Mouse (Mus musculus): ENCODE measurements around the gene Iglon5. TPM values are rescaled to one million over a fixed set of nuclear protein-coding genes. Genes with fewer than 3 reads are reported as not detected.

Iglon5 gene
- polyA plus RNA-seq, 1 experiment from 2014 or later: 7.7 TPM

GRCm38 (mm10) chr7:43453599-43454355, 36.1 kb downstream of the Iglon5 start:
- Histone ChIP-seq H3K4me1 (ENCODE audit: control insufficient read depth, insufficient read depth, low read length) (no peaks in the 10 kb centered on the region), H3K9ac (ENCODE audit: low read depth, low read length) (no peak overlapping the region), H3K4me2 (ENCODE audit: low read length) (no peak overlapping the region), H3K27ac (ENCODE audit: low read length) (no peak overlapping the region), H3K9me3 (replicated peaks; ENCODE audit: control insufficient read depth, low read length, poor library complexity, severe bottlenecking) (no peaks in the 10 kb centered on the region), H3K4me3 (ENCODE audit: low read depth, low read length) (no peak overlapping the region), H3K27me3 (ENCODE audit: control insufficient read depth, insufficient read depth, low read depth, low read length) (no peaks in the 10 kb centered on the region), H3K36me3 (ENCODE audit: control insufficient read depth, insufficient read depth, low read length) (peaks cover 18% of the 10 kb centered on the region)
- WGBS: 90% methylated on average over 14 of the region's 14 CpGs
- ATAC-seq: no peak

GRCm38 (mm10) chr7:43452609-43453008, 37.3 kb downstream of the Iglon5 start:
- no peaks in the 10 kb centered on the region for H3K9me3 ChIP-seq (replicated peaks; ENCODE audit: control insufficient read depth, low read length, poor library complexity, severe bottlenecking)
- H3K27ac ChIP-seq (ENCODE audit: low read length): no peak overlapping the region
- H3K4me3 ChIP-seq (ENCODE audit: low read depth, low read length): no peak overlapping the region
- H3K27me3 ChIP-seq (ENCODE audit: control insufficient read depth, insufficient read depth, low read depth, low read length): no peaks in the 10 kb centered on the region
- peaks cover 18% of the 10 kb centered on the region for H3K36me3 ChIP-seq (ENCODE audit: control insufficient read depth, insufficient read depth, low read length)
- 54% methylated on average over 4 of the region's 4 CpGs for WGBS
- H3K4me1 ChIP-seq (ENCODE audit: control insufficient read depth, insufficient read depth, low read length): no peaks in the 10 kb centered on the region
- no peak for ATAC-seq
- H3K9ac ChIP-seq (ENCODE audit: low read depth, low read length): no peak overlapping the region
- H3K4me2 ChIP-seq (ENCODE audit: low read length): no peak overlapping the region

- Histone ChIP-seq H3K36me3 (ENCODE audit: control insufficient read depth, insufficient read depth, low read length) (peaks cover 14% of the 10 kb centered on the region), H3K4me1 (ENCODE audit: control insufficient read depth, insufficient read depth, low read length) (no peaks in the 10 kb centered on the region), H3K9ac (ENCODE audit: low read depth, low read length) (no peak overlapping the region), H3K27ac (ENCODE audit: low read length) (no peak overlapping the region), H3K4me2 (ENCODE audit: low read length) (no peak overlapping the region), H3K9me3 (replicated peaks; ENCODE audit: control insufficient read depth, low read length, poor library complexity, severe bottlenecking) (no peaks in the 10 kb centered on the region), H3K4me3 (ENCODE audit: low read depth, low read length) (no peak overlapping the region), H3K27me3 (ENCODE audit: control insufficient read depth, insufficient read depth, low read depth, low read length) (no peaks in the 10 kb centered on the region)
- WGBS: 95% methylated on average over 11 of the region's 11 CpGs
- no peak for ATAC-seq
Observed at GRCm38 (mm10) chr7:43451726-43452125, 38.1 kb downstream of the Iglon5 start.

- no peak for ATAC-seq
- Histone ChIP-seq H3K9me3 (replicated peaks; ENCODE audit: control insufficient read depth, low read length, poor library complexity, severe bottlenecking) (no peaks in the 10 kb centered on the region), H3K9ac (ENCODE audit: low read depth, low read length) (no peak overlapping the region), H3K36me3 (ENCODE audit: control insufficient read depth, insufficient read depth, low read length) (peaks cover 9% of the 10 kb centered on the region; the same call in 1 of the 2 replicates), H3K4me1 (ENCODE audit: control insufficient read depth, insufficient read depth, low read length) (peaks cover 5% of the 10 kb centered on the region), H3K4me3 (ENCODE audit: low read depth, low read length) (no peak overlapping the region), H3K27ac (ENCODE audit: low read length) (no peak overlapping the region), H3K27me3 (ENCODE audit: control insufficient read depth, insufficient read depth, low read depth, low read length) (no peaks in the 10 kb centered on the region), H3K4me2 (ENCODE audit: low read length) (no peak overlapping the region)
- 100% methylated on average over 2 of the region's 2 CpGs for WGBS
Observed at GRCm38 (mm10) chr7:43449811-43450210, 40.1 kb downstream of the Iglon5 start.

GRCm38 (mm10) chr7:43448246-43448645, 41.6 kb downstream of the Iglon5 start:
- no peaks in the 10 kb centered on the region for H3K27me3 ChIP-seq (ENCODE audit: control insufficient read depth, insufficient read depth, low read depth, low read length)
- H3K4me2 ChIP-seq (ENCODE audit: low read length): no peak overlapping the region
- WGBS: 88% methylated on average over 2 of the region's 3 CpGs
- ATAC-seq: no peak
- no peaks in the 10 kb centered on the region for H3K9me3 ChIP-seq (replicated peaks; ENCODE audit: control insufficient read depth, low read length, poor library complexity, severe bottlenecking)
- no peak overlapping the region for H3K9ac ChIP-seq (ENCODE audit: low read depth, low read length)
- H3K4me3 ChIP-seq (ENCODE audit: low read depth, low read length): no peak overlapping the region
- peaks cover 11% of the 10 kb centered on the region for H3K4me1 ChIP-seq (ENCODE audit: control insufficient read depth, insufficient read depth, low read length)
- no peaks in the 10 kb centered on the region for H3K36me3 ChIP-seq (ENCODE audit: control insufficient read depth, insufficient read depth, low read length)
- no peak overlapping the region for H3K27ac ChIP-seq (ENCODE audit: low read length)

GRCm38 (mm10) chr7:43447801-43448200, 42.1 kb downstream of the Iglon5 start:
- no peak for ATAC-seq
- no peaks in the 10 kb centered on the region for H3K27me3 ChIP-seq (ENCODE audit: control insufficient read depth, insufficient read depth, low read depth, low read length)
- WGBS: 96% methylated on average over 4 of the region's 4 CpGs
- peaks cover 12% of the 10 kb centered on the region for H3K4me1 ChIP-seq (ENCODE audit: control insufficient read depth, insufficient read depth, low read length)
- H3K4me2 ChIP-seq (ENCODE audit: low read length): no peak overlapping the region
- no peaks in the 10 kb centered on the region for H3K36me3 ChIP-seq (ENCODE audit: control insufficient read depth, insufficient read depth, low read length)
- no peak overlapping the region for H3K9ac ChIP-seq (ENCODE audit: low read depth, low read length)
- no peaks in the 10 kb centered on the region for H3K9me3 ChIP-seq (replicated peaks; ENCODE audit: control insufficient read depth, low read length, poor library complexity, severe bottlenecking)
- H3K27ac ChIP-seq (ENCODE audit: low read length): no peak overlapping the region
- H3K4me3 ChIP-seq (ENCODE audit: low read depth, low read length): no peak overlapping the region

- peak within 1 kb of the TSS; percentile 45 for H3K4me3 ChIP-seq (ENCODE audit: low read depth, low read length)
- no peaks in the 10 kb centered on the region for H3K27me3 ChIP-seq (ENCODE audit: control insufficient read depth, insufficient read depth, low read depth, low read length)
- H3K9ac ChIP-seq (ENCODE audit: low read depth, low read length): peak within 1 kb of the TSS; percentile 75
- H3K27ac ChIP-seq (ENCODE audit: low read length): peak within 1 kb of the TSS; percentile 90
- under 1% methylated on average over 27 of the region's 27 CpGs for WGBS
- no peaks in the 10 kb centered on the region for H3K36me3 ChIP-seq (ENCODE audit: control insufficient read depth, insufficient read depth, low read length)
- H3K4me2 ChIP-seq (ENCODE audit: low read length): peak within 1 kb of the TSS; percentile 73
- H3K4me1 ChIP-seq (ENCODE audit: control insufficient read depth, insufficient read depth, low read length): peaks cover 16% of the 10 kb centered on the region
- no peaks in the 10 kb centered on the region for H3K9me3 ChIP-seq (replicated peaks; ENCODE audit: control insufficient read depth, low read length, poor library complexity, severe bottlenecking)
- peak; percentile 98 for ATAC-seq
Observed at GRCm38 (mm10) chr7:43443917-43444293, 46.0 kb downstream of the Iglon5 start, which contains the start of the genes Etfb and Gm45233. Gene Etfb (plus strand): TSS chr7:43444083. Gene Gm45233 (plus strand): TSS chr7:43444128.

- Histone ChIP-seq H3K27me3 (ENCODE audit: control insufficient read depth, insufficient read depth, low read depth, low read length) (no peaks in the 10 kb centered on the region), H3K27ac (ENCODE audit: low read length) (peak overlapping the region; percentile 90), H3K9ac (ENCODE audit: low read depth, low read length) (peak overlapping the region; percentile 75), H3K4me1 (ENCODE audit: control insufficient read depth, insufficient read depth, low read length) (peaks cover 16% of the 10 kb centered on the region), H3K9me3 (replicated peaks; ENCODE audit: control insufficient read depth, low read length, poor library complexity, severe bottlenecking) (no peaks in the 10 kb centered on the region), H3K4me3 (ENCODE audit: low read depth, low read length) (peak overlapping the region; percentile 45), H3K36me3 (ENCODE audit: control insufficient read depth, insufficient read depth, low read length) (no peaks in the 10 kb centered on the region), H3K4me2 (ENCODE audit: low read length) (peak overlapping the region; percentile 73)
- under 1% methylated on average over 36 of the region's 36 CpGs for WGBS
- ATAC-seq: peak; percentile 85
Observed at GRCm38 (mm10) chr7:43443126-43443916, 46.6 kb downstream of the Iglon5 start.

- H3K4me1 ChIP-seq (ENCODE audit: control insufficient read depth, insufficient read depth, low read length): peaks cover 16% of the 10 kb centered on the region
- ATAC-seq: no peak
- 13% methylated on average over 9 of the region's 9 CpGs for WGBS
Observed at GRCm38 (mm10) chr7:43442684-43443083, 47.2 kb downstream of the Iglon5 start.

More at GRCm38 (mm10) chr7:43442684-43443083, 47.2 kb downstream of the Iglon5 start:
- peak overlapping the region; percentile 45 for H3K4me3 ChIP-seq (ENCODE audit: low read depth, low read length)
- H3K9me3 ChIP-seq (replicated peaks; ENCODE audit: control insufficient read depth, low read length, poor library complexity, severe bottlenecking): no peaks in the 10 kb centered on the region
- peak overlapping the region; percentile 90 for H3K27ac ChIP-seq (ENCODE audit: low read length)
- peak overlapping the region; percentile 73 for H3K4me2 ChIP-seq (ENCODE audit: low read length)
- H3K9ac ChIP-seq (ENCODE audit: low read depth, low read length): peak overlapping the region; percentile 75
- H3K27me3 ChIP-seq (ENCODE audit: control insufficient read depth, insufficient read depth, low read depth, low read length): no peaks in the 10 kb centered on the region
- H3K36me3 ChIP-seq (ENCODE audit: control insufficient read depth, insufficient read depth, low read length): no peaks in the 10 kb centered on the region

Measured in midbrain, embryonic 16.5 days (tissue).